Mouse (Mus musculus) lung, postnatal 14 days (tissue): ENCODE data around the gene Parp6.

Experiments
- DNase-seq: peaks from one replicate; pipeline ENCODE4 v3.0.0; 2021

Parp6 gene

DNA sequence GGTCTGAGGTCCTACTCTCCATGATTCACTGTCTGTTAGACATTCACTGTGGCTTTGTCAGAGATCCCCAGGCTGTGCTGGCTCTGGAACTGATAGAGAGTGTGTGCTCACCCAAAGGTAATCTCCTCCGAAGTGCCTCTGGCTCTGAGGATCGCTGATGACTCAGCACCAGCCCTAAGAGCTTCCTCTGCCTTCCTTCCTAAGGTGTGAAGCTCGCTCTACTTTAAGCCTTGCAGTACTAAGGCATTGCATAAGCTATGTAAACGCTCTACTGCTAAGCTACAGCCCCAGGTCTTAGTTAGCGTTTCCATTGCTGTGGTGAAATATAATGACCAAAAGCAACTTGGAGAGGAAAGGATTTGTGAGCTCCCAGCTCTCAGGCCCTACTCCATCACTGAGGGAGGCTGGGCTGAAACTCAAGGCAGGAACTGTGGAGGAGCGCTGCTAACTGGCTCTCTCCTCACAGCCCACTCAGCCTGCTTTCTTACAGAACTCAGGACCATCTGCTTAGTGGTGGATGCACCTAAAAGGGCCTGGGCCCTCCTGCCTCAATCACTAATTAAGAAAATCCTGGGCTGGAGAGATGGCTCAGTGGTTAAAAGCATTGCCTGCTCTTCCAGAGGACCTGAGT is 70.4 kb downstream of the Parp6 start:
- DNase-seq, result no peak

DNA sequence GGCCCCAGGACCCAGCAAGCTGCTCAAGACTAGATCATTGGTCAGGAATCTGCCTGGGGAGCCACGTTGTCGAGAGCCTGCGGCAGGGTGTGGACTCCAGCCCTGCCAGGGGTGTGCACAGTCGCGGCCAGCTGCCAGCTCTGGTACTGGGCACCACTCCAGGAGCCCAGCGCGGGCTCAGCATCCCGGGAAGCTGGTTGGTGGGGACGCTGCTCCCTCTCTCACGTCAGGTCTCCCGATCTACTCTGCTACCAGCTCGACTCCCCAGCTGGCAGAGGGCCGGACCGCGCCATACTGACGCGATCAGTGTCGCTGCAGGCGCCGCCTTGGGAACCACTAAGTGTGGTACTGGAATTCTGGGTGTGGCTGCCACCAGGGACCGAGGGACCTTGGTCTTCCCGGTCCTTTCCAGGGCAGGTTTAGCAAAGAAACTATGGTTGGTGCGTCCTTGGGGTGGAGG is 74.6 kb downstream of the Parp6 start:
- peak; percentile 91 for DNase-seq

DNA sequence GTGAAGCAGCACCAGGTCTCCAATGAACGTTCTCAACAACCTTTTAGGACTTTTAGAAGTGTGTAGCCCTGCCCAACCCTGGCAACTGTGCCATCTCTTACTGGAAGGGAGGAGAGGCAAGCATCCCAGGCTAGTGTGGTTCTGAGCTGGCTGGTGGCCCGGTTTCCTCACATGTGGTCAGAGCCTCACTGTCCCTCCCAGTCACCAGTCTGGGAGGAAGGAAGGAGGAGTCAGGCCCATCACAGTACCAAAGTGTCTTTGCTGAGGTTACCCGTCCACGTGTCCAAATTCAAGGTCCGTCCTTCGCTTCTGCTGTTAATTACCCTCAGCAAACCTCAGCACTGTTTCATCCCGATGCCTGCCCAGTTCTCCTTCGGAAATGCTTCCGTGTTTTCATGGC is 75.1 kb downstream of the Parp6 start:
- DNase-seq, result peak; percentile 61

DNA sequence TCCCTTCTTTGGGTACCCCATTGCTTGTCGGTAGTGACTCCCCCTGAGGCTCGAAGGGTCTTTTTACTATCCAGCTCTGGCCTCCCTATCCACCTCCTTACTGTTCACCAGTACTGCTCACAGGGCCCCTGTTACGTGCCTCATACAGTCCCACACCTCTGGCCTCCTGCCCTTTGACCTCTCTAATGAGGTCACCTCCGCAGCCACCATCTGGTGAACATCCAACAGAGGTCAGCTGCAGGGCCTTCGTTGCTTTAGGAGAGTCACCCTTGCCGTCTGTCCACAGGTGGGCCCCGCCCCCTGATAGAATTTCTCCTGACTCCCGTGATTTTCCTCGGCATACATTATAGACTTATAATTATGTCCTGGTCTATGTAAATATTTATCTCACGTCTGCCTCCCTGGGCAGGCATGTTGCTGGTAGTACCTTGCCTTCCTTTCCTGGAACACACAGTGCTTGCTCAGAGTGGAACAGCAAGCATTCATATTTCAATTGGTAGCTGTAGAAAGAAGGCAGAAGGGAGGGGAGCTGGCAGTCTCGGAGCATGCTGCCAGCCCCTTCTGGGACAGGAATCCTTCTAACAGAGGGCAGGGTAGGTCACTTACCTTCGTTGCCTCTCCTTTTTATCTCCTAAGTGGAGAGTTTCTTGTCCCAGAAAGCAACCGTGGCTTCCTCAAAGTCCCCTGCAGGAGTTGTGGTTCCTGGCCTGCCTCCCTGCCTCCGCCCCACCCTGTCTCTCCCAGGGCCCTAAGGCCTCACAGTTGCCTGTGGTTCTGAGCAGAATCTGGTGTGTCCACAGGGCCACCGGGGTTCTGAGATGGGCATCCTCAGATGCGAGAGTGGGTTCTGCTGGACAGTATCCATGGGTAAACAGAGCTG is 77.7 kb downstream of the Parp6 start:
- no peak for DNase-seq

DNA sequence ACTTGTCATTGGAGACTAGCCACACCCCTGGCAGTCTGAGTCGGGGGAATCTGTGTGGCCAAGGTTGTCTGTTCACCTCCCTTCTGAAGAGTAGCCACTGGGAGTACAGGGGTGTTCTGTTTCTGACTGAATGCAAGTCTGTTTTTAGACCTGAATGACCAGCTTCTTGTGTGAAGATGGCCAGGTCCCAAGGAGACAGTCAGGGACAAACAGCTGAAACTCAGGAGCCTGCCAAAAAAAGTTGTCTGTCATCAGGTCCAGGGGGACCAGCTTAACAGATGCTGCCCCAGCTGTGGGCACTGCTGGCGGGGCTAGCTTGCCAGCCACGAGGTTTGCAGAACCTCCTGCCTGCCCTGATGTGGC is 78.3 kb downstream of the Parp6 start:
- no peak for DNase-seq

DNA sequence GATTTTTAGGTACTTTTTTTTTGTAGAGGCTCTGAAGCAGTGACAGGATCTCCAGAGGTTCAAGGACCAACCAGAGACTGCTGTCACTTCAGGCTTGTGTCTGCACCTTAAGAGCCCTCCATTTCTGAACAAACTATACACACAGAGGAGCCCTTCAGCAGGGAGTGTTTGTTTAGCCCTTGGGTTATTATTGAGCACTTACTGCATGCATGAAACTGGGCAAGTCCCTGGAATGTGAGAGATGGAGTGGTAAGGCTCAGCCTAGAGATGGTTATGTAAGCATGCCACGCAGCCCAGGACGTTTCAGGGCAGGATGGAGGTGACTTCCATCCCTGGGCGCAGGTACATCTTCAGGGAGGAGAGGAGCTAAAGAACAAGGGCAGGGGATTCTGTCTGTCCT is 79.3 kb downstream of the Parp6 start:
- DNase-seq, result no peak
